Mouse (Mus musculus): ENCODE data around the gene Msl3l2.

DNA sequence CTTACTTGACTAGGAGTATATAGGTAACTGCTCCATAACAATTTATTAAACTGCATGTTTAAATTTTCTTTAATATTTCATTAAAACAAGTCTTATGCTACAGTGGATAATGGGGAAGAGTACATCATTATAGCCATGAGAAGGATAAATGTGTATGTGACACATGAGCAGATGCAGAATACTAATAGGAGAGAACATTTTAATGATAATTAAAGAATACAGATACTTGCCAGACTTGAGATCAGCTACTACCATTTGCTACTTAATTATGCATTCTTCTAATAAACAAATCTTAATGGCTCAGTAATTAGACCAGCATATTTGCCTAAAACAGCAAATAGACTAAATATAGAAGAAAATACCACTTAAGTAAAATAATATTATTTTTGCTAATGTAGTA is 10.0 kb upstream of the Msl3l2 start:
- TF ChIP-seq CTCF (IDR thresholded peaks at IDR 0.05; ENCODE audit: control insufficient read depth, insufficient read depth, low read length), result no peak
- TF ChIP-seq POLR2A (IDR thresholded peaks at IDR 0.05; ENCODE audit: borderline replicate concordance, control insufficient read depth, low read depth, low read length), result no peak
